Mouse (Mus musculus) E14TG2a.4 (cell line): ENCODE results near the gene Rpl23.

ENCODE experiments used
- CTCF ChIP-seq: conservative IDR thresholded peaks from 2 replicates; pipeline ENCODE4 v1.5.1; 2014; ENCODE audit warnings: low read length
- NANOG ChIP-seq: IDR thresholded peaks from 2 replicates; pipeline ENCODE4 v1.6.1; 2014; ENCODE audit warnings: borderline replicate concordance, low read length, mixed read lengths
- POU5F1 ChIP-seq: IDR thresholded peaks from 2 replicates; pipeline ENCODE4 v1.6.1; 2014; ENCODE audit warnings: low read length, borderline replicate concordance

DNA sequence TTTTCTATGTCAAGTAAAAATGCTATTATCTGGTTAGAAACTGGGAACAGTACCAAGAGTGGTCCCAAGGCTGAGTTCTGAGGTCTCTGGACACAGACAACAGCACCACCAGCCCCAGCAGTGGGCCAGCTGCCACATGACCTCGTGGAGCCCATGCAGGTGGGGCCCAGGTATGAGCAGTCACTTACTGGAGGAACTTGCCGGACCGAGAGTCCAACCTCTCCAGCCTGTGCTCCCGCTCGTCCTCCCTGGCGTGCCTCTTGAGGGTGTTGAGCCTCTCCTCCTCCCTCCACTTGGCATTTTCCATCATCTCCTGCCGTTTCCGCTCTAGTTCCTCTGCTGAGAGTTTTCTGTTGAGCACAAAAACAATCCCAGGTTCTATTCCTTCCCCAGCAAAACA is 34.5 kb downstream of the Rpl23 start:
- TF ChIP-seq CTCF: no peak
- no peak for TF ChIP-seq NANOG
- no peak for TF ChIP-seq POU5F1
